Mouse (Mus musculus): ENCODE measurements around the gene Dnmt1.

DNA sequence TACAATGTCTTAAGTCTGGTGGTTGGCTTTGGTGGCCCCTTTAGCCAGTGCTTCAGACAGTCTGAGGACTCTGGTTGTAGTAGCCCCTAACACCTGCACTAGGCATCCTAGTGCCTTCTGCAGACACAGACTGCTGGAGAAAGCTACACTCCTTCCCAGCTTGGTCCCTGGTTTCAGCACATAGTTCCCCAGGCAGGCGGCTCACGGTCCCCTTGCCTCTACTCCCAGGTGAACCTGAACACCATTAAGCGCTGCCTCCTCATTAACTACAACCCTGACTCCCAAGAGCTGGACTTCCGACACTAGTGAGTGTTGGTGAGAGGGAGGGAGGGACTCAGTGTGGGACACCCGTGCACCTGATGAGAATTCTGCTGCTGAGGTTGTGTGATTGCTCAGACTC lies 69.3 kb downstream of the Dnmt1 start:
- TF ChIP-seq CTCF (IDR thresholded peaks at IDR 0.05; ENCODE audit: low read depth) (no peak), EP300 (optimal IDR thresholded peaks at IDR 0.05) (no peak)
